Mouse (Mus musculus) kidney, adult 2 months (tissue): ENCODE measurements around the gene Hist1h4i.
A peak's percentile ranks its signal among the peaks of the same experiment; 100 is the strongest.
"Not testable (repeated sequence)": the region's sequence is repeated elsewhere in the genome, so short reads cannot be mapped to it uniquely, and the experiment has no call there.

Experiments
- CTCF ChIP-seq: fragments of 200-500 bp; conservative IDR thresholded peaks from 2 replicates; pipeline ENCODE4 v1.5.1; 2011; ENCODE audit warnings: low read depth, mild to moderate bottlenecking, control low read depth, low read length, moderate library complexity, mixed read lengths; ENCODE audit not compliant: insufficient read depth, insufficient read length
- POLR2A ChIP-seq: fragments of 200-500 bp; IDR thresholded peaks from one replicate; pipeline ENCODE4 v1.6.1; 2011; ENCODE audit warnings: low read depth, low read length, control low read depth

DNA sequence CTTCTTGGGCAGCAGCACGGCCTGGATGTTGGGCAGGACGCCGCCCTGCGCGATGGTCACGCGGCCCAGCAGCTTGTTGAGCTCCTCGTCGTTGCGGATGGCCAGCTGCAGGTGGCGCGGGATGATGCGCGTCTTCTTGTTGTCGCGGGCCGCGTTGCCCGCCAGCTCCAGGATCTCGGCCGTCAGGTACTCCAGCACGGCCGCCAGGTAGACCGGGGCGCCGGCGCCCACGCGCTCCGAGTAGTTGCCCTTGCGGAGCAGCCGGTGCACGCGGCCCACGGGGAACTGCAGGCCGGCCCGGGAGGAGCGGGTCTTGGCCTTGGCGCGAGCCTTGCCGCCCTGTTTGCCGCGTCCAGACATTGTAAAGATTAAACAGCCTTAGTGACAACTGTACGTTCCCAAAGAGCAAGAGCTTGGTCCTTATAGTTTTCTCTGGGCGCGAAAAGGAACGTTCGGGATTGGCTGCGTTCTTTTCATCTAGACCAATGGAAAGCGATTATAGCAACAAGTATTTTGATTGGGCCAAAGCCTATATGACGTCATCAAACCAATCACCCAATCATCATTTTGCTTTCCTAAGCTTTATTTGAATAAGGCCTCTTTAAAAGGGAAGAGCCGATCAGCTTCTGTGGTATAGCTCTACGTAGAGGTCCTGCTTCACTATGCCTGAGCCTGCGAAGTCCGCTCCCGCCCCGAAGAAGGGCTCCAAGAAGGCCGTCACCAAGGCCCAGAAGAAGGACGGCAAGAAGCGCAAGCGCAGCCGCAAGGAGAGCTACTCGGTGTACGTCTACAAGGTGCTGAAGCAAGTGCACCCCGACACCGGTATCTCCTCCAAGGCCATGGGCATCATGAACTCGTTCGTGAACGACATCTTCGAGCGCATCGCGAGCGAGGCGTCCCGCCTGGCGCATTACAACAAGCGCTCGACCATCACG is 1.7 kb upstream of the Hist1h4i start, which contains the start of the genes Hist1h2ag and Hist1h2bj:
- not testable (repeated sequence) for TF ChIP-seq CTCF
- peak; percentile 41 for TF ChIP-seq POLR2A
